Mouse (Mus musculus) bone marrow, adult 2 months (tissue): Measurements from ENCODE around the gene Sertad1. TPM values are rescaled to one million over a fixed set of nuclear protein-coding genes. Genes with fewer than 3 reads are reported as not detected.

Source experiments
- H3K27ac ChIP-seq: fragments of 200-500 bp; 2 replicates; pipeline ENCODE4 v1.5.1; 2012; ENCODE audit warnings: low read depth, mild to moderate bottlenecking, control low read depth, inconsistent platforms, low read length; ENCODE audit not compliant: control insufficient read depth, poor library complexity, insufficient read depth
- H3K4me1 ChIP-seq: fragments of 200-500 bp; 2 replicates; pipeline ENCODE4 v1.6.1; 2011; ENCODE audit warnings: low read length; ENCODE audit not compliant: control insufficient read depth, insufficient read depth
- H3K4me3 ChIP-seq: fragments of 200-500 bp; replicated peaks from 2 replicates; pipeline ENCODE3; 2011; ENCODE audit warnings: mild to moderate bottlenecking, low read depth, low read length, control low read depth; ENCODE audit not compliant: control insufficient read depth
- CTCF ChIP-seq: fragments of 200-500 bp; IDR thresholded peaks from 2 replicates; pipeline ENCODE4 v1.5.1; 2011; ENCODE audit warnings: low read length, control low read depth; ENCODE audit not compliant: control insufficient read depth, insufficient read depth
- POLR2A ChIP-seq: fragments of 200-500 bp; IDR thresholded peaks from 2 replicates; pipeline ENCODE4 v1.6.1; 2011; ENCODE audit warnings: low read depth, mild to moderate bottlenecking, control low read depth, low read length, borderline replicate concordance; ENCODE audit not compliant: control insufficient read depth
- WGBS: fragments of 180-500 bp; shearing (Covaris S2); methylation state at CpG from one replicate; pipeline ENCODE4 v1.1.7; 2018; 5-methylcytosine and 5-hydroxymethylcytosine counted together
- polyA plus RNA-seq: library from polyadenylated mRNA; stranded (reverse); fragments of >200 nt; gene quantifications from 2 replicates; pipeline ENCODE4 v1.2.4, GENCODE M21; 2011; ENCODE audit warnings: low replicate concordance; ENCODE audit not compliant: missing spikeins, insufficient read depth, insufficient read length

The Sertad1 gene
- polyA plus RNA-seq, 1 experiment = 33.8 TPM

- peak overlapping the region; percentile 93 for H3K27ac ChIP-seq
- H3K4me1 ChIP-seq = peaks cover 12% of the 10 kb centered on the region
- 39% methylated on average over 10 of the region's 10 CpGs for WGBS
- TF ChIP-seq POLR2A (peak; percentile 33; the same call in 1 of the 2 replicates), CTCF (peak; percentile 32; the same call in 1 of the 2 replicates)
- H3K4me3 ChIP-seq = peak overlapping the region; percentile 60
Observed at GRCm38 (mm10) chr7:27449256-27449862, 37.4 kb upstream of the Sertad1 start.

GRCm38 (mm10) chr7:27451359-27451758 is 35.4 kb upstream of the Sertad1 start:
- TF ChIP-seq CTCF (no peak), POLR2A (no peak)
- Histone ChIP-seq H3K27ac (peak overlapping the region; percentile 32; the same call in 1 of the 2 replicates), H3K4me1 (peaks cover 15% of the 10 kb centered on the region), H3K4me3 (no peak overlapping the region)
- 32% methylated on average over 2 of the region's 2 CpGs for WGBS

GRCm38 (mm10) chr7:27452206-27452770 is 34.4 kb upstream of the Sertad1 start:
- Histone ChIP-seq H3K4me1 (peaks cover 10% of the 10 kb centered on the region), H3K4me3 (no peak overlapping the region), H3K27ac (peak overlapping the region; percentile 55)
- 85% methylated on average over 13 of the region's 13 CpGs for WGBS
- TF ChIP-seq CTCF (no peak), POLR2A (no peak)

- H3K4me1 ChIP-seq = peaks cover 11% of the 10 kb centered on the region
- TF ChIP-seq POLR2A (no peak), CTCF (no peak)
- WGBS = 29% methylated on average over 10 of the region's 10 CpGs
- peak overlapping the region; percentile 79 for H3K27ac ChIP-seq
- H3K4me3 ChIP-seq = peak overlapping the region; percentile 20
Observed at GRCm38 (mm10) chr7:27454461-27455121, 32.1 kb upstream of the Sertad1 start.

- Histone ChIP-seq H3K27ac (peak overlapping the region; percentile 23; the same call in 1 of the 2 replicates), H3K4me1 (peaks cover 11% of the 10 kb centered on the region), H3K4me3 (no peak overlapping the region)
- 75% methylated on average over 3 of the region's 3 CpGs for WGBS
- no peak for TF ChIP-seq POLR2A
- no peak for TF ChIP-seq CTCF
Observed at GRCm38 (mm10) chr7:27455273-27455672, 31.4 kb upstream of the Sertad1 start.

- no peak for TF ChIP-seq CTCF
- no peak for TF ChIP-seq POLR2A
- WGBS = 75% methylated on average over 4 of the region's 4 CpGs
- H3K27ac ChIP-seq = no peak overlapping the region
- H3K4me1 ChIP-seq = peaks cover 4% of the 10 kb centered on the region; the same call in 1 of the 2 replicates
- no peak overlapping the region for H3K4me3 ChIP-seq
Observed at GRCm38 (mm10) chr7:27458614-27459013, 28.1 kb upstream of the Sertad1 start.

GRCm38 (mm10) chr7:27459640-27460039 is 27.1 kb upstream of the Sertad1 start:
- peaks cover 3% of the 10 kb centered on the region; the same call in 1 of the 2 replicates for H3K4me1 ChIP-seq
- no peak for TF ChIP-seq POLR2A
- TF ChIP-seq CTCF = no peak
- 71% methylated on average over 5 of the region's 5 CpGs for WGBS
- no peak overlapping the region for H3K27ac ChIP-seq
- H3K4me3 ChIP-seq = no peak overlapping the region

GRCm38 (mm10) chr7:27460477-27460876 is 26.2 kb upstream of the Sertad1 start:
- H3K4me1 ChIP-seq = peaks cover 2% of the 10 kb centered on the region; the same call in 1 of the 2 replicates
- WGBS = 32% methylated on average over 6 of the region's 6 CpGs
- TF ChIP-seq CTCF (no peak), POLR2A (no peak)
- H3K4me3 ChIP-seq = no peak overlapping the region
- no peak overlapping the region for H3K27ac ChIP-seq

GRCm38 (mm10) chr7:27467648-27468047 is 19.1 kb upstream of the Sertad1 start:
- WGBS = 67% methylated on average over 4 of the region's 4 CpGs
- H3K27ac ChIP-seq = no peak overlapping the region

More at GRCm38 (mm10) chr7:27467648-27468047, 19.1 kb upstream of the Sertad1 start:
- no peak overlapping the region for H3K4me3 ChIP-seq
- TF ChIP-seq POLR2A (no peak), CTCF (no peak)
- no peaks in the 10 kb centered on the region for H3K4me1 ChIP-seq
